Mouse (Mus musculus) C2C12 (cell line): ENCODE results near the gene Plpp7.

Source experiments
- CEBPB ChIP-seq: IDR thresholded peaks from one replicate; pipeline ENCODE4 v1.6.1; 2011; ENCODE audit warnings: low read depth, mild to moderate bottlenecking, control low read depth, moderate library complexity
- CTCF ChIP-seq: IDR thresholded peaks from one replicate; pipeline ENCODE4 v1.5.1; 2011; ENCODE audit not compliant: control insufficient read depth, insufficient read depth, insufficient read length
- MAX ChIP-seq: IDR thresholded peaks from one replicate; pipeline ENCODE4 v1.6.1; 2011; ENCODE audit warnings: mild to moderate bottlenecking, control low read depth
- MYOD1 ChIP-seq: IDR thresholded peaks from one replicate; pipeline ENCODE4 v1.6.1; 2011; ENCODE audit warnings: low read depth; ENCODE audit not compliant: control insufficient read depth, insufficient read length
- USF1 ChIP-seq: IDR thresholded peaks from one replicate; pipeline ENCODE4 v1.6.1; 2011; ENCODE audit warnings: low read depth, mild to moderate bottlenecking, control low read depth, moderate library complexity

DNA sequence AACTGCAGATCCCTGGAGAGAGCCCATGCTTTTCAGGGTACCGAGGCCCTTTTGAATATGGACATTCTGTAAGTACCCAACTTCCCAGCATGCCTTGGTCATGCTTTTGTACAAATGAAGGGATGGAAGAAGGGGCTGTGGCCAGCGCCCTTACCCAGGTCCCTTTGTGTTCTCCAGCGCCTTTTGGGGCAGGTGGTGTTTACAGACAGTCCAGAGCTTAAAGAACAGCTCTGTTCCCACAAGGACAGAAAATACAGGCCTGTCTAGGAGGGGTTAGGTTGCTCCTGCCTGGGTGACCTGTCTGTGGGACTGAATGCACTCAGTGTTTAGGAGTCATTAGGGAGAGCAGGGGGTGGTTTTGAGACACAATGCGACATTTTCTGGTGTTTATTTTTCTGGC is 62.0 kb downstream of the Plpp7 start:
- no peak for TF ChIP-seq CTCF
- no peak for TF ChIP-seq CEBPB
- TF ChIP-seq MAX, result no peak
- no peak for TF ChIP-seq MYOD1
- no peak for TF ChIP-seq USF1
